Mouse (Mus musculus) midbrain, embryonic 15.5 days (tissue): ENCODE measurements around the gene Zfp185. TPM values are rescaled to one million over a fixed set of nuclear protein-coding genes. Genes with fewer than 3 reads are reported as not detected.

ENCODE experiments used
- ATAC-seq: fragments of 200-750 bp; cut with Nextera tagmentation; replicated peaks from 2 replicates; pipeline ENCODE4 v1.8.0; 2017; ENCODE audit warnings: moderate TSS enrichment
- H3K27ac ChIP-seq: fragments of 300-500 bp; sonication (generic); 2 replicates; pipeline ENCODE4 v1.5.1; 2015; ENCODE audit warnings: mild to moderate bottlenecking, inconsistent platforms
- H3K27me3 ChIP-seq: fragments of 300-500 bp; sonication (generic); replicated peaks from 2 replicates; pipeline ENCODE4 v1.6.1; 2015; ENCODE audit warnings: inconsistent platforms
- H3K36me3 ChIP-seq: fragments of 300-500 bp; sonication (generic); replicated peaks from 2 replicates; pipeline ENCODE4 v1.6.1; 2015; ENCODE audit warnings: inconsistent platforms
- H3K4me1 ChIP-seq: fragments of 300-500 bp; sonication (generic); 2 replicates; pipeline ENCODE4 v1.6.1; 2015; ENCODE audit warnings: inconsistent platforms
- H3K4me2 ChIP-seq: fragments of 300-500 bp; sonication (generic); 2 replicates; pipeline ENCODE4 v1.6.1; 2015; ENCODE audit warnings: inconsistent platforms, mild to moderate bottlenecking, moderate library complexity
- H3K4me3 ChIP-seq: fragments of 300-500 bp; sonication (generic); 2 replicates; pipeline ENCODE4 v1.5.1; 2015; ENCODE audit warnings: mild to moderate bottlenecking, inconsistent platforms
- H3K9ac ChIP-seq: fragments of 300-500 bp; sonication (generic); 2 replicates; pipeline ENCODE4 v1.6.1; 2015; ENCODE audit warnings: mild to moderate bottlenecking, inconsistent platforms
- H3K9me3 ChIP-seq: fragments of 300-500 bp; sonication (generic); 2 replicates; pipeline ENCODE4 v1.6.1; 2016; ENCODE audit warnings: inconsistent platforms
- WGBS: fragments of 180-500 bp; shearing (Covaris S2); methylation state at CpG from one replicate; pipeline ENCODE4 v1.1.7; 2015; ENCODE audit warnings: mixed read lengths; 5-methylcytosine and 5-hydroxymethylcytosine counted together
- polyA plus RNA-seq: library from polyadenylated mRNA; unstranded; fragments of >200 nt; fragmentation: Nextera tagmentation; extraction: Ambion mirVana; gene quantifications from 2 replicates; pipeline ENCODE4 v1.2.1, GENCODE M21; 2015

The Zfp185 gene
- polyA plus RNA-seq, result 0.78 and 1.1 TPM in 2 replicates

- peaks cover 4% of the 10 kb centered on the region for H3K27me3 ChIP-seq
- H3K4me2 ChIP-seq, result peak within 1 kb of the TSS; percentile 64
- peak; percentile 58 for ATAC-seq
- H3K9ac ChIP-seq, result no peak within 1 kb of the TSS
- 37% methylated on average over 42 of the region's 45 CpGs for WGBS
- no peaks in the 10 kb centered on the region for H3K4me1 ChIP-seq
- no peaks in the 10 kb centered on the region for H3K9me3 ChIP-seq
- no peak within 1 kb of the TSS for H3K27ac ChIP-seq
- H3K4me3 ChIP-seq, result peak within 1 kb of the TSS; percentile 35
- H3K36me3 ChIP-seq, result no peaks in the 10 kb centered on the region
Measured at GRCm38 (mm10) chrX:72986841-72987519, at the start of gene Zfp185. Zfp185 (plus strand) TSS chrX:72987339.

DNA sequence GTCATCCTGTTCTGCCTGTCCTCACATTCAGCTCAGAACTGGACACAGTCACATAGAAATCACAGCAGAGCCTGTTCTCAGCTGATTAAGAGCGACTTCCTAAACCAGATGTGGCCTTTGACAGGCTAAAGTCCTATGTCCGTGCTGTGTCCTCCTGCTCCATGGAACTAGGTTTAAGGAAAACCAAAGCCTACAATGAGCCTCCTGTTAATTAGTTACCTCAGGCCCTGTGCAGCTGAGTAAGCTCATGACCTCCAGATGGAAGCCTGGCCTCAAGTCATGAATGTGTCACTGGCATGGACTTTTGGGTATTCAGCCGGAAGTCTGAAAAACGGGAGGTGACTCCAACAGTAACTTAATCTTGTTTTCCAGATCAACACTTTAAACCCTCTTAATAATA is 33.7 kb upstream of the Zfp185 start:
- no peak overlapping the region for H3K4me3 ChIP-seq
- WGBS, result 64% methylated on average over 4 of the region's 4 CpGs
- H3K9me3 ChIP-seq, result no peaks in the 10 kb centered on the region
- no peaks in the 10 kb centered on the region for H3K4me1 ChIP-seq
- H3K27ac ChIP-seq, result no peak overlapping the region
- no peaks in the 10 kb centered on the region for H3K27me3 ChIP-seq
- H3K4me2 ChIP-seq, result no peak overlapping the region
- no peak for ATAC-seq
- H3K36me3 ChIP-seq, result 0 out of 2 replicates have a peak, but pooled peaks cover 2% of the 10 kb centered on the region
- H3K9ac ChIP-seq, result no peak overlapping the region

DNA sequence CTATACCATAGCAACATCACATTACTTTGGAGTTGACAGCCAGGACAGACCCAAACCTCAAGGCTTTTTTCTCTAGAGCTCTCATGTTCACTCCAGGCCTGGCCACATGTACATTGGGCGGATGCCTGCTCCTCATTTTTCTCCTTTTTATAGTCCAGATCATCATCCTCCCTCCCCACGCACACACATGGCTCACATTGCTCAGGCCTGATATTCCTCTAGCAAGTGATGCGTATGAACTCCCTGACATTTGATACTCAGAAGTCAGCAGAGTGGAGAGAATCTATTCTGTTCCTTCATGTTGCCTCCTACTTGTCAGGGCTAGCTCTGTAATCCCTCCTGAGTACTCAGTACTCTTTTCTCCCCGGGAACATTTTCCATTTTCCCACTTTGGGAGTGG is 30.7 kb upstream of the Zfp185 start:
- Histone ChIP-seq H3K9me3 (no peaks in the 10 kb centered on the region), H3K27me3 (no peaks in the 10 kb centered on the region), H3K4me2 (no peak overlapping the region), H3K4me3 (no peak overlapping the region), H3K27ac (no peak overlapping the region), H3K4me1 (no peaks in the 10 kb centered on the region), H3K9ac (no peak overlapping the region), H3K36me3 (0 out of 2 replicates have a peak, but pooled peaks cover 2% of the 10 kb centered on the region)
- WGBS, result 84% methylated on average over 4 of the region's 4 CpGs
- ATAC-seq, result no peak

- Histone ChIP-seq H3K9ac (no peak overlapping the region), H3K4me1 (no peaks in the 10 kb centered on the region), H3K4me3 (no peak overlapping the region), H3K4me2 (no peak overlapping the region), H3K36me3 (0 out of 2 replicates have a peak, but pooled peaks cover 2% of the 10 kb centered on the region), H3K9me3 (no peaks in the 10 kb centered on the region), H3K27me3 (no peaks in the 10 kb centered on the region), H3K27ac (no peak overlapping the region)
- WGBS, result 80% methylated on average over 4 of the region's 4 CpGs
- ATAC-seq, result no peak
Measured at GRCm38 (mm10) chrX:72960431-72960830, 26.7 kb upstream of the Zfp185 start.

DNA sequence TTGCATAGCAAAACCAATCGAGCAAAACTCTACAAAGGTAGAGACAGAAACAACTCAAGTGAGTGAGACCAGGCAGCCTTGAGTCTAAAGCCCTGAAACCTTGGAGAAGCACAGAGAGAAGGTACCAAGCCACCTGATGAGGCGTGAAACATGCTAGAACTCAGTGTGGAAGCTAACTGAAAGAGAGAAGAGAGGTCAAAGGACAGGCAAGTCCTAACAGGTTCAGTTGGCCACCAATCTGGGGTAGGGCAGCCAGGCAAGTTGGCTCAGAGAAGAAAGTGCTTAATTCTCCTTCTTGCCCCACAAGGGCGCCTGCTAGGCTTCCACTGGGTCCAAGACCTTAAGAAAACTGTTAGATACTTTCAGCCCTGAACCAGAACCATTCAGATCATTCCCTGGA is 25.6 kb upstream of the Zfp185 start:
- no peak overlapping the region for H3K4me2 ChIP-seq
- no peak overlapping the region for H3K9ac ChIP-seq
- no peaks in the 10 kb centered on the region for H3K9me3 ChIP-seq
- no peak for ATAC-seq
- H3K4me3 ChIP-seq, result no peak overlapping the region
- H3K27me3 ChIP-seq, result no peaks in the 10 kb centered on the region
- WGBS, result 79% methylated on average over 3 of the region's 3 CpGs
- H3K4me1 ChIP-seq, result no peaks in the 10 kb centered on the region
- 0 out of 2 replicates have a peak, but pooled peaks cover 2% of the 10 kb centered on the region for H3K36me3 ChIP-seq
- no peak overlapping the region for H3K27ac ChIP-seq

- Histone ChIP-seq H3K36me3 (no peaks in the 10 kb centered on the region), H3K9ac (no peak overlapping the region), H3K4me3 (no peak overlapping the region), H3K27me3 (no peaks in the 10 kb centered on the region), H3K4me1 (no peaks in the 10 kb centered on the region), H3K27ac (no peak overlapping the region), H3K4me2 (no peak overlapping the region), H3K9me3 (no peaks in the 10 kb centered on the region)
- ATAC-seq, result no peak
- 81% methylated on average over 3 of the region's 3 CpGs for WGBS
Measured at GRCm38 (mm10) chrX:72962743-72963142, 24.4 kb upstream of the Zfp185 start.

DNA sequence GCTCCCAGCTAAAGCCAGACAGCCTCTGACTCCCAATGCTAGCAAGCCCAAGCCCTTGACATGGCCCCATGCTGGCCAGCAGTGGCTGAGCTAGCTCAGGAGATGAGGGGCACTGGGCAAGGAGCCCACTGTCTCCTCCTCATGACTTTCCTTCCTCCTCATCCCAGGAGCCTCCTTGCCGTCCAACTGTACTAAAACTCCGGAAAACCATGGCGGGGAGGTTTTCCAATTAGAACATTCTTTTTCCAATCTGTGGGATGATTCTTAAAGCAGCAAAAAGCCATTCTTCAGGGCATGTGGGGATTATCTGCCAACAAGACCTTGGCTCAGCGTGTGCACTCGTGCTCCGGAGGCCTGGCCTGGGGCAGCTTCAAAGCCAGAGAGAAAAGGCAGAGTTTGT is 4.3 kb upstream of the Zfp185 start:
- H3K4me3 ChIP-seq, result no peak overlapping the region

GRCm38 (mm10) chrX:72985607-72986006 is 1.5 kb upstream of the Zfp185 start:
- peaks cover 4% of the 10 kb centered on the region for H3K27me3 ChIP-seq
- H3K9ac ChIP-seq, result no peak overlapping the region
- no peak overlapping the region for H3K4me3 ChIP-seq
- no peak overlapping the region for H3K4me2 ChIP-seq
- no peak for ATAC-seq
- no peaks in the 10 kb centered on the region for H3K9me3 ChIP-seq
- no peaks in the 10 kb centered on the region for H3K36me3 ChIP-seq
- H3K27ac ChIP-seq, result no peak overlapping the region
- 80% methylated on average over 2 of the region's 2 CpGs for WGBS
- H3K4me1 ChIP-seq, result no peaks in the 10 kb centered on the region

More for the DNA sequence above, 4.3 kb upstream of the Zfp185 start:
- ATAC-seq, result no peak
- 66% methylated on average over 6 of the region's 6 CpGs for WGBS
- Histone ChIP-seq H3K9me3 (no peaks in the 10 kb centered on the region), H3K4me1 (no peaks in the 10 kb centered on the region), H3K27me3 (peaks cover 4% of the 10 kb centered on the region), H3K4me2 (no peak overlapping the region), H3K9ac (no peak overlapping the region), H3K27ac (no peak overlapping the region), H3K36me3 (no peaks in the 10 kb centered on the region)

DNA sequence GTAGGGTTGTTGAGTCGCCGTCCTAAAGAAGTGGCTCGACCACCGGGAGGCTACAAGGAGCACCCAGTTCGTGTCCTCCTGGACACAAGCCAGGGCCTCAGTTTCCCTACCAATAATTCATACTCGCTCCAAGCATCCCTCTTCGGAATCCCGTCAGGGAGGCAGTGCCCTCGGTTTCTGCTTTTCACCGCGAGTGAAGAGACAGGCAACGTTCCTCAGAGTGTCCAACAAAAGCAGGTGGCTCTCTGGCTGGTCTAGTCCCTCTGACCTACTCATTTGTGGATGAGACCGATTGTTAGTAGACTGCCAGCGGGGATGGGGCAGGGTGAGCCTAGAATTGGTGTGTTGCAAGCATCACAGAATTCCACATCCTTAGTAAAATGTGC is 374 bp downstream of the Zfp185 start:
- Histone ChIP-seq H3K4me2 (peak overlapping the region; percentile 64), H3K36me3 (no peaks in the 10 kb centered on the region), H3K9ac (no peak overlapping the region), H3K27ac (no peak overlapping the region), H3K9me3 (no peaks in the 10 kb centered on the region), H3K27me3 (peaks cover 4% of the 10 kb centered on the region), H3K4me1 (no peaks in the 10 kb centered on the region), H3K4me3 (peak overlapping the region; percentile 35)
- no peak for ATAC-seq
- 36% methylated on average over 14 of the region's 14 CpGs for WGBS

GRCm38 (mm10) chrX:72988431-72988830 is 1.3 kb downstream of the Zfp185 start:
- WGBS, result 87% methylated on average over 3 of the region's 3 CpGs
- Histone ChIP-seq H3K4me3 (no peak overlapping the region), H3K4me1 (no peaks in the 10 kb centered on the region), H3K27me3 (peaks cover 4% of the 10 kb centered on the region), H3K36me3 (no peaks in the 10 kb centered on the region), H3K9ac (no peak overlapping the region), H3K4me2 (no peak overlapping the region), H3K9me3 (no peaks in the 10 kb centered on the region), H3K27ac (no peak overlapping the region)
- no peak for ATAC-seq

GRCm38 (mm10) chrX:72990581-72990980 is 3.4 kb downstream of the Zfp185 start:
- H3K4me3 ChIP-seq, result no peak overlapping the region
- no peaks in the 10 kb centered on the region for H3K4me1 ChIP-seq
- H3K27me3 ChIP-seq, result peaks cover 4% of the 10 kb centered on the region; the same call in 1 of the 2 replicates
- no peak for ATAC-seq
- 74% methylated on average over 3 of the region's 3 CpGs for WGBS
- no peak overlapping the region for H3K9ac ChIP-seq
- no peak overlapping the region for H3K4me2 ChIP-seq
- H3K9me3 ChIP-seq, result no peaks in the 10 kb centered on the region
- H3K36me3 ChIP-seq, result no peaks in the 10 kb centered on the region
- H3K27ac ChIP-seq, result no peak overlapping the region

DNA sequence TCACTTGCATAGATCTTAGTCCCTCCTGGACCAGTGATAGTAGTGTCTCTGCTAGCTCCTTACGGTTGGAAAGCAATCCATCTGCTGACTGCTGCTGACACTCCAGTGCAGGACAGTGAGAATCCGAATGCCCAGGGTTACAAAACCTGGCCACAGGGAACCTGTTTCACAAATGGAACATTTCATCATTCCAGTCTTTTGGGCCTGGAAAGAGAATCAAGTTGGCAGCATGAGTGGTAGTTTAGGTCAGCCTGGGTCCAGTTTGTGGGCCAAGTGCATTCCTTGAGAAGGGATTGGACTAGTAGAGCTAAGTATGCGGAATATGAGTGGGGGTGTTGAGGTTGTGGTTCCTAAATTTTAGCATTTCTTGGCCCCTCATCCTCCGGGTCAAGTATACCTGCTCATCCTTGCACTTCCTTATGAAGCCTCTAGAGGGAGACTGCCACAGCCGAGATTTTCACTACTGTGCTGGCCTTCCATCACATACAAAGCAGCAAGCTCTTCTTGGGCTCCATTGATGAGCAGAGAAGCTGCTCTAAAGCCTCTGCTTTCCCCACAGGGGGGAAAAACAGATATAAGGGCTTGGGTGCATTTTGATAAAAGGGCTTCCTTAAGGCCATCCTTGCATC is 5.3 kb downstream of the Zfp185 start:
- Histone ChIP-seq H3K27ac (no peak overlapping the region), H3K4me2 (no peak overlapping the region), H3K9me3 (no peaks in the 10 kb centered on the region), H3K4me3 (no peak overlapping the region), H3K36me3 (no peaks in the 10 kb centered on the region), H3K27me3 (no peaks in the 10 kb centered on the region; the same call in 1 of the 2 replicates), H3K9ac (no peak overlapping the region), H3K4me1 (no peaks in the 10 kb centered on the region)
- 56% methylated on average over 5 of the region's 5 CpGs for WGBS
- ATAC-seq, result no peak

- Histone ChIP-seq H3K9me3 (no peaks in the 10 kb centered on the region), H3K27ac (no peak overlapping the region), H3K27me3 (no peaks in the 10 kb centered on the region), H3K9ac (no peak overlapping the region), H3K4me1 (no peaks in the 10 kb centered on the region), H3K4me3 (no peak overlapping the region), H3K36me3 (no peaks in the 10 kb centered on the region), H3K4me2 (no peak overlapping the region)
- no peak for ATAC-seq
- 74% methylated on average over 3 of the region's 3 CpGs for WGBS
Measured at GRCm38 (mm10) chrX:72995542-72995941, 8.4 kb downstream of the Zfp185 start.
